Mouse (Mus musculus) cerebellum, postnatal 36 days (tissue): ENCODE data around the gene Mrpl42.
A peak's percentile ranks its signal among the peaks of the same experiment; 100 is the strongest.

Experiments
- DNase-seq, 2 experiments: peaks; one replicate each; pipeline ENCODE4 v3.0.0; 2021 to 2022; ENCODE audit warnings: mixed read lengths in 2 of 2

The Mrpl42 gene

GRCm38 (mm10) chr10:95514656-95515292, 13.0 kb upstream of the Mrpl42 start, which contains the start of gene Ube2n:
Gene Ube2n (plus strand): TSS chr10:95515145.
- peak; percentile 96 to 98 for DNase-seq

DNA sequence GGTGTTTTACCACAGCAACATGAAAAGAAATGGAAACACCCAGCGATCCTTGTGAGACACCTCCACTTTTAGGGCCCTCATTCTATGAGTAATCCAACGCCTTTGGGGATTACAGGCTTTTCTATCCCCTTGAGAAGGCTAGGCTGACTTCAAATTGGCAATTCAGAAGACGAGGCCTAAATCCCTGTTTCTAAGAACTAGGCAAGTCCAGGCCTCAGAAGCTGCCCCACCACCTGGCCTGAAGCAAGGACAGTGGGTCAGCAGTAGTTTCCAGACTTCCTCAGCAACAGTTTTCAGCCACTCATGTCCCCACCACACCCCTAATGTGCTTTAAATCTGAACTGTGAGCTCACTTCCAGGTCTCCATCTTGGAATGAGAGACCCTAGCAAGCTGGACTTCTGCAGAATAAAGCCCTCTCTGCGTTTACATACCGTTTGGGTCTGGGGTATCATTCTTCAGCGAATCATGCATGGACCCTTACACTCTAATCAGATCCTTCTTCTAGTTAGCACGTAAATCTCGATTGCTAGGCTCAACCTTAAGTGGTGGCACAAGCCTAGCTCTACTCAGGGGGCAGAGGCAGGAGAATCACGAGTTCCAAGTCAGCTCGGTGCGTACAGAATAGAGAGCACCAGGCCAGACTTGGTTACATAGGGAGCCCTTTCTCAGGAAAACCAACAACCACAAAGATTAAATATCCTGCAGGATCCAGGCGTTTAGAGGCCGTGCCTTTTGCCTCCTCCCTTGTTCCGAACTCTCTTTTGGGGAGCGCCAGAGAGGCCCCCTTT, 12.2 kb upstream of the Mrpl42 start:
- DNase-seq = peak in 1 of 2 experiments; percentile 44

GRCm38 (mm10) chr10:95512635-95513034, 10.9 kb upstream of the Mrpl42 start:
- DNase-seq = no peak

GRCm38 (mm10) chr10:95509263-95509662, 7.5 kb upstream of the Mrpl42 start:
- no peak for DNase-seq

DNA sequence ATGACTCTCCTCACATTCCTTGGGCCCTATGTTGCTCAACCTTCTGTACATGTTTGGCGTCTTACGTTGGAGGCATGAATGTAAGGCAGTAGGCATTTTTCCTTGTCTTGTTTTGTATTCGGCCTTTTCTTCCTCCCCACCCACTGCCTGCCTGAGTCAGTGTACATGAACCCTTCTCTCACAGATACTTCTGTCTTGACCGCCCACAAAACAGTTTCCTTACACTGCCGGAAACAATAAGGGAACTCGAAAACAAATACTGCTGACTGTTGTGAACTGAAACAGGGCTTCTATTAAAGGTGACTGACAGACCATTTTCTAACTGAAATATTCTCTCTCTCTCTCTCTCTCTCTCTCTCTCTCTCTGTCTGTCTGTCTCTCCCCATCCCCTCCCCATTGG, 7.1 kb upstream of the Mrpl42 start:
- no peak for DNase-seq

DNA sequence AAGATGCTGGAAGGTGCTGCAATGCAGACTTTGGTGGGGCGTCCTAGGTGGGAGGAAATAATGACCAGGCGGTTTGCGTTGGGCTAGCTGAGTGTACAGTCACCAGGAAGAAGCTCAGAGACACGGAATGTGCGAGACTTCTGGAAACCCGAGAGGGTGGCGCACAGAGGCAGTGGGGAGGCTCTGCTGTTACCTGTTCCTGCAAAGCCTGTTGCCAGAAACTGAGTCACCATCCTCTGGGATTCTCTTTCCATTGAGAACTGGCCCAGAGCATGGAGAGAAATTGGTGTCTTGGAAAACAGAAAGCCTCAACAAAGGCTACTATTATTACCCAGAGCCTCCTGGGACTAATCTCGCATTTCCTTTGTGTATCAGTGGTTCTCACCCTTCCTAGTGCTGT, 6.4 kb upstream of the Mrpl42 start:
- no peak for DNase-seq

GRCm38 (mm10) chr10:95504341-95504740, 2.6 kb upstream of the Mrpl42 start:
- DNase-seq = no peak

DNA sequence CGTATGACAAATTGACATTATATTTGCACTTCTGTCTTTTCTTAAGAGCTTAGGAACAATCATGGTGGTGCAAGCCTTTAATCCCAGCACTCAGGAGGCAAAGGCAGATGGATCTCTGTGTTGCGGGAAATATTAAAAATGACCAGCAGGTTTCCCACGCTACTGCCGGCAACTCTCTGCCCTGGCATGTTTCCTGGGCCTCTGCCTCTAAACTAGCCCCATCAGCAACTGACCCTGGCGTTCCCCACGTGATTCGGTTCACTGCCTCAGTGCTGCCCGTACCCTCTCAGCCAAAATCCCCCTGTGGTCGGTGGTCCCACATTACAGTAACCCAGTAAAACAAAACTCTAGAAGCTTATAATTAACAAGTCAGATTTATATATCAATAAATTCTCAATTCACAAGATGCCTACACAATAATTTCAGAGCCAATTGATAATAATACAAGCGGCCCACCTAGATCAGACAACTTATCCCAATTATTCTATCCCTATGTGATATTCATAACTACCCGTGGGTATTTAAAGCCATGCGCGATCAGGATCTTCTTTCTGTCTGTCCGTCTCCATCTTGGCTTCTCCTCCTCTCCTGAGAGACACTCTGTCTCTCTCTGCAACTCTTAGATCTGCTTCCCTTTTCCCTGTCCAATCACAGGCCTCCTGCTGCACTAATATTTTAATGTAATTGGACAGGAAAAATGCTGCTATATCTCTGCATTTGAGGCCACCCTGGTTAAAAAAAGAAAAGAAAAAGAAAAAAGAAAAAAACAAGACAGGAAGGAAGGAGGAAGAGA, 1.9 kb upstream of the Mrpl42 start:
- DNase-seq = no peak

DNA sequence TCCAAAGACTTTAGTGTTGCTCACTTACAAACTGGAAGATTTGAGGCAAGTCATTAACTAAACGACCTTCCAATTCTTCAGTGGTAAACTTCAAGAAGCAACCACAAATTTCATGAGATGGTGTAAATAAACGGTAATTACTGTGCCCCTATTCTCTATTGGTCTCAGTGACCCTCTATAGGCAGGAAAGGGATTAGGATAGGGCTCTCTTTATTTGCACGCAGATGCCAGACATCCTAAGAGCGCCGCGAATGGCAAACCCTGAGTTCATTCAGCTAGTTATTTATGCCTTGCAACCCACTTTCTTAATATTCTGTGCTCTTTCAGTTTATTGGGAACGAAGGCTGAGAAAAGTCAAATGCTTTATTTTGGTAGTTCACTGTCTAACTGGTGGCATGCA, 707 bp downstream of the Mrpl42 start:
- no peak for DNase-seq

DNA sequence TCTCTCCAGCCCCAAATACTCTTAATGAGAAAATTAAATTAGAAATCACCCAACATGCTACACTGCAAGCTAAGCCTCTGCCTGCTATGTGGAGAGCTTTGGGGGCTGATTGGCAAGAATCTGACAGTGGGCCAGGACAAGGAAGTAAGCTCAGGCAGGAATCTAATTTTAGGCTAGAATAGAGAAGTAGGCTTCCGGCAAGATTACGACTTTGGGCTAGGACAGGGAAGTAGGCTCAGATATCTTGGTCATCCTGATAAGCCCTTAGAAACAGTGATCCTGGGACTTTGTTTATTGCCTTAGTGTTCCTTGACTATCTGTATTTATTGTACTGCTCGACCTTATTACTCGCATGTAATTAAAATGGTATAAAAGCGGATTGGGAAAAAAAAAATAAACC, 7.5 kb downstream of the Mrpl42 start:
- DNase-seq = no peak

DNA sequence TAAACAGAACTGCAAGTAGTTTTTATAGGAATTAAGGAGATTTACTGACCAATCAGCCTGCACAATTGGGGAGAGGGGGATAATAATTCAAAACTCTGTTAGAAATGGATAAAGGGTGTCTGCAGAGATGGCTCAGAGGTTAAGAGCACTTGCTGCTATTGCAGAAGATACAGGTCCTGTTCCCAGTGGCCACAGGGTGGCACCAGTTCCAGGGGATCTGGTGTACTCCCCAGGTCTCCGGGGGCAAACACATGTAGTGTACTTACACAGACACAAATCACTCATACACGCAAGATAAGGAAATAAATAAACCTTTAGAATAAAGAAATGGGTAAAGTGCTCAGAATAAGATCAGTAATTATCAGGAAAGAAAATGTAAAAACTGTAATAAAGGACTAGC, 12.1 kb downstream of the Mrpl42 start:
- peak in 1 of 2 experiments; percentile 27 for DNase-seq

DNA sequence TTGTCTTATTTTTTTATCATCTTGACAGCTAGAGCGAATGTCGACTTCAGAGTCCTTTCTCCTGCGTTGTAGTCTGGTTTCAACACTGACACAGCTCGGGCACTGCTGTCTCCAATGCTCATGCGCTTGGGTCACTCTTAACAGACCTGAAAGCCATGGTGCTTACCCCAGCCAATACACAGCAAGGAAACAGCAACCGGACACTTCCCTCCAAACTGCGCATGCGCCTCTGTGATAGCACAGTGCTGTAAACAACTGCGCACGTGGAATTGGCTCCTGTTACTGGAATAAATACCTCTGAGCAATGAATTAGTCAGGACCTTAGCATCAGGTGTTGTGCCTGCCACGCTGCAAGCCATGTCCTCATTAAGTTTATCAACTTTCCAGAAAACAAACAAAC, 24.2 kb downstream of the Mrpl42 start:
- DNase-seq = no peak

- DNase-seq = peak; percentile 83 to 84
These were observed 25.8 kb downstream of the Mrpl42 start for GRCm38 (mm10) chr10:95475923-95476322.

DNA sequence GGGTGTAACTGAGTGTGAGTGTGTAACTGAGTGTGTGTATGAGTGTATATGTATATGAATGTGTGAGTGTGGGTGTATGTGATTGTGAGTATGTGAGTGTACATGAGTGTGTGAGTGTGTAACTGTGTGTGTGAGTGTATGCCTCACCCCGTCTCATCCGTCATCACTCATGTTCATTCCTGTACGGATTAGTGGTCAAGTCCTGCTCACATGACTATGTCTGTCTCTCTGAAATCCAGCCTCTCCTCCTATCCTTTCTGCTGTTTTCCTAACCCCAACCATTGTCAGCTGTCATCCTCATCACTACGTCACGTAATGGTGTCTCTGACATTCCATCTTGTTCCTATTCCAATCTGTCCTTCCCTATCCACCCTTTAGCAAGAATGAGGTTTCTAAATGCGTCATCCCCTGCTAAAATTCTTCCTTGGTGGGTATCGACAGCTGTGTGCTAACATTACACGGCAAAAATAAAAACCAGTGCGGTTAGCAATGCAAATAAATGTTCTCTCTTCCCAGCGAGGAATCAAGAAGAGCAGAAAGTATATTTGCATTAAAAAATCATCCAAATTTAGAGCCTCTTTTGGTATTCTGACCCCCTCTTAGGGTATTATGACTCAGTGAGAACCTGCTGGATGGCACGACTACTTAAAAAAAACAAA, 29.7 kb downstream of the Mrpl42 start:
- no peak for DNase-seq

- DNase-seq = no peak
These were observed 30.6 kb downstream of the Mrpl42 start for GRCm38 (mm10) chr10:95471186-95471585.

- DNase-seq = no peak
These were observed 32.8 kb downstream of the Mrpl42 start for GRCm38 (mm10) chr10:95468894-95469293.

DNA sequence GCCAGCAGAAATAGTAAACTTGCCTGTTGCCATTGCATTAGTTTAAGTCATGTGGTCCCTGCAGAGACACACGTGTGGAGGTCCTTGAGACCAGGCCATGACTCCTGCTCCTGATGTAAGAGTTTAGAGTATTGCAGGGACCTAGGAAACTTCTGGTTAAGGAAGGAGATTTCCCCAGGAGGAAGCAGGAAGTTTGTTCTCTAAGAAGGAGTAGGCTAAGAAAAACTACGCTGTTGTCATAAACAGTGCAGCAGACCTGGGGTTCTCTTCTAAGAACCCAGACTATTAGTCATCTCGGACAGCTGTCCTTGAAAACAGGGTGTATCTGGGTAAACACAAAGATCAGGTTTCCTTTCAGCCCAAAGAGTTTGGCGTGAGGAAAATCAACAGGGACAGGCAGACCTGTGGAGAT, 36.2 kb downstream of the Mrpl42 start:
- DNase-seq = no peak

DNA sequence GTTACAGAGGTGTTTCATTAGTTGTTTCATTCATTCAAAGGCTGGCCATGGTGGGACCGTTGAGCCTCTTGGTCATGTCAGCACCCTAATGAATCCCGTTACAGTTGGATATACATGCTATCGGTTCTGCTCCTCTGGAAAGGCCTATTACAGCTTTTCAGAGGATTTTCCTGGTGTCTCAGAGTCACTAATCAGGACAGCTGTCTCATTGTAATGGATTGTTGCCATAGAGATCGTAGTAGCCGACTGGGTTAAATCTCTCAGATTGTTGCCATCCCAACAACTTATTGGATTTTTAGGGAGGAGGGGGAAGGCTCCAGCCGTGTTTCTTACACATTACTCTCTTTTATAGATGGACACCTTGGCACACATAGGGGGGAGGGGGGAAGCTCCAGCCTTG, 37.2 kb downstream of the Mrpl42 start:
- DNase-seq = no peak

- DNase-seq = no peak
These were observed 39.5 kb downstream of the Mrpl42 start for GRCm38 (mm10) chr10:95462231-95462630.

GRCm38 (mm10) chr10:95461053-95461553, 40.6 kb downstream of the Mrpl42 start:
- DNase-seq = no peak

GRCm38 (mm10) chr10:95458050-95458806, 43.5 kb downstream of the Mrpl42 start:
- DNase-seq = no peak
